Mouse (Mus musculus) embryo, embryonic 10.5 days (tissue): Measurements from ENCODE around the gene Trim72.

Experiments
- DNase-seq: peaks from one replicate; pipeline ENCODE4 v3.0.0-alpha.2; 2015; ENCODE audit warnings: low spot score

Trim72 gene

GRCm38 (mm10) chr7:128056917-128057444 lies 53.2 kb downstream of the Trim72 start:
- DNase-seq, result no peak

GRCm38 (mm10) chr7:128057860-128058259 lies 54.1 kb downstream of the Trim72 start:
- no peak for DNase-seq

GRCm38 (mm10) chr7:128058576-128058975 lies 54.8 kb downstream of the Trim72 start:
- no peak for DNase-seq

GRCm38 (mm10) chr7:128059091-128059490 lies 55.3 kb downstream of the Trim72 start:
- no peak for DNase-seq
